Mouse (Mus musculus) brain, adult 2 months (tissue): ENCODE results near the gene Trim30b.
"Not testable (repeated sequence)": the region's sequence is repeated elsewhere in the genome, so short reads cannot be mapped to it uniquely, and the experiment has no call there.

Experiments
- DNase-seq: peaks from one replicate; pipeline ENCODE4 v3.0.0; 2011; ENCODE audit warnings: low read depth, low spot score

Gene Trim30b

DNA sequence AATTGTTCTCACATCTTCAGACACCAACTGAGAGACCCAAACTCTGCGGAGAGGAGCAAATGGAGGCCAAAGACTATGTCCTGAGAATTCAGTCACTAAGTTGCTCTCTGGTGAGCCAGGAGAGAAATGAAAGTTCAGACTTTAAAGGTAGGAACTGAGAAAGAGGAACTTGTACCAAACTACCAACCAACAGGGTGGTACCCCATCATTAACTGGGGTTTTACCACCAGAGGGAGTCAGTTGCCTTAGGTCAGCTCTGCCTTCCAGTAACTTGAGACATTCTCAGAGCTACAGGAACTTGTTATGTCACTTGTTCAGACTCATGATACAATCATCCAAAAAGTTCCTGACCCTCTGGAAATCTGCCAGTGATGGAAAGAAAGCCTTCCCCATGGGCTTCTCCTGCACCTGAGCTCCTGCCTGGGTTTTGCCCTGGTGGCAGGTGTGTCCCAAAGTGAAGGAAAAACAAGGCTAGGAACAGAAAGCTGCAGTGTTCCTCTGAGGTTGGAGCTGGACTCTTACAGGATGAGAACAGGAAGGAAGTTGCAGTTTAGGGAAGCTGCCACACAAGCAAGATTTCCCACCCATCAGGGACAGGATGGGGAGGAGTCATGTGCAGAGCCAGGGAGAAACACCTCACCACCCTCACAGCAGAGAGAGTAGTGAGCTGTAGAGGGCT is at the start of gene Trim30b:
Gene Trim30b, minus strand, starts transcription at position 149 of the 679 bp plus-strand sequence.
- DNase-seq: peak; percentile 21

- DNase-seq: no peak
Measured at GRCm38 (mm10) chr7:104404460-104404950, 34.8 kb upstream of the Trim30b start.

DNA sequence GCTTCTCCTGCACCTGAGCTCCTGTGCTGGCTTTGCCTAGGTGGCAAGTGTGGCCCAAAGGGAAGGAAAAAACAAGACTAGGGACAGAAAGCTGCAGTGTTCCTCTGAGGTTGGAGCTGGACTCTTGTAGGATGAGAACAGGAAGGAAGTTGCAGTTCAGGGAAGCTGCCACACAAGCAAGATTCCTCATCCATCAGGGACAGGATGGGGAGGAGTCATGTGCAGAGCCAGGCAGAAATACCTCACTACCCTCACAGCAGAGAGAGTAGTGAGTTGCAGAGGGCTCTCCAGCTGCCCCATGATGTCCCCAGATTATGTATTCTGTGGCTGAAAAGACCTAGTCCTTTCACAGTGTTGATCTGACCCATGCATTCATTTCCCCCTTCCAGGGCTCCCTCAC is 31.5 kb upstream of the Trim30b start:
- DNase-seq: no peak

GRCm38 (mm10) chr7:104400698-104401097 is 31.0 kb upstream of the Trim30b start, which contains the start of gene Trim30c:
Trim30c (minus strand) TSS chr7:104400837.
- DNase-seq: no peak

DNA sequence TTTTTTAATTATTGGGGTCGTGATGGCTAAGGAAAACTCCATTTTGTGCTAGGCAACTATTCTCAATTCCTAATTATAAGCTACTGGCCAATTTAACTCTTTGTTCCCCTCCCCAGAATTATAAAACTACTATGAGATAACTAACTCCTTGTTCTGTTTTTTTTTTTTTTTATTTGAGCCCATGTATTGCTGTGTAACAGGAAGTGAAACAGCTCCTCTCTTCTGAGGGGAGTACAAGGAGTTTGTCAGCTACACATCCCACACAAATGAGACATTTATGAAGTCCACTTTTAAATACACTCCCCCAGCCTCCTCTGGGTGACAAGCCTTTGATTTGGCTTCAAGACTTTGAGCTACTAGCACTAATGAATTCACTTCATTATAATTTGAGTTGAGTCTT is 28.8 kb upstream of the Trim30b start:
- DNase-seq: no peak

DNA sequence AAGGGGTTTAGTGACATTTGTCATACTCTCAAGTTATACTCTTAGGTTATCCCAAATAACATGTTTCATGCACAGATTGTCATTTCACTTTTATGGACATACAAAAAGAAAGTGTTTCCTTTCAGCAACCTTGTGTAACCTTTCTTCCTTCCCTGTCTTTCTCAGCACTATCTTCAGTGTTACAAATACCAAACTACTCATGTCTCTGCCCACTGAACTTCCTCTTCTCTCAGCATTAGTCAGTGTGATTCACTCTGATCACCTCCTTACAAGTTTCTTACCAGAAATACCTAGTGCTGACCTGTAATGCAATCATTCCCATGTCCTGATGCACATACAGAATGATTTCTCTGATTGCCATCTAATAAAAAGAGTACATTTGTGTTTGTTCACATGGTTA is 3.3 kb downstream of the Trim30b start:
- DNase-seq: no peak

DNA sequence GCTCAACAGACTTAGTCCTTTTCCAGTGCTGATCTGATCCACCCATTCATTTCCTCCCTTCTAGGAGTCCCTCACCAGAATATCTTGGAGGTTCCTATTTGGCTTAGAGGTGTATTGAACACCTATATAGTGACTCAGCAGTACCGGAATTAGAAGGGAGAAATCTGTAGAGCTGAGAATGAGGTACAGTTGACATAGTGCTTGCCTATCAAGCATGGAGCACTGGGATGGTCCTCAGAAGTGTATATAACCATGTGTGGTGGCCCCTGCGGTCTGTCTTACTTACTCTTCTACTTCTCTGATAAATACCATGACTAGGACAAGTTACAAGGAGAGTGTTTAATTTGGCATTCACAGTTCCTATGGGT is 16.1 kb downstream of the Trim30b start:
- DNase-seq: no peak

DNA sequence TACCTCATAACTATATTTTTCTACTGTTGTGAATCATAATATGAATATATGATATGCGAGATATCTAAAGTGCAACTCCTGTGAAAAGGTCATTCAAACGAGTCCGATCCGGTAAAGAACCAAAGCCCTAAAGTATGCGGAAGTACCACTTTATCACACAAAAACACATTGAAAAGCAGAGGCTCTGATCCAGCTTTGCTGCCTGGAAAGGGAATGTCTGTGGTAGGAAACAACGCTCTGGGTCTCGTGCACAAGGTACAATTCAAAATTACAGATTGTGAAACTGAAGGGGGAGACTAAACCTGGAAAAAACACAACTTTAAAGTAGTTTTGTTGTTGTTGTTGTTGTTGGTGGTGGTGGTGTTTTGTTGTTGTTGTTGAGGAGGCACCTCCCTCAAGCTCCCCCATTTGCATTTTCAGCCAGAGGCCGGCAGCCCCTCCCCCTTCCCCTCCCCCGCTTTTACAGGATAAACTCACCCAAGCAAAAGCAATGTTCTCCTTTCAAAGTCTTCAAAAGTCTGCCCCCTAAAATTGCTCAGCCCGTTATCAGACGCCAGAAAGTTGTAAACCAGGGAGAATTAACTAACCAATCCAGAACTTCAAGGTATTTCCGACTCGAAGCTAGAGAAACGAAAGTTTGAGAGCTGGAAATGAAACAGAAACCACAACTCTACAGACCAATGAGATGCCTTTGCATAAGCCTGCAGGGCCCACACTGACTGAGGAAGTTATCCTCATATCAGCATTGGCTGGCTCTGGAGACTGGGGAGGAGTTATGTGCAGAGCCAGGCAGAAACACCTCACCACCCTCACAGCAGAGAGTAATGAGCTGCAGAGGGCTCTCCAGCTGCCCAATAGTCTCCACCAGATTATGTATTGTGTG is 16.7 kb downstream of the Trim30b start, which contains the start of gene Trim12c:
Gene Trim12c, minus strand, starts transcription at position 646 of the 883 bp plus-strand sequence.
- DNase-seq: peak; percentile 35

- not testable (repeated sequence) for DNase-seq
Measured at GRCm38 (mm10) chr7:104348043-104348442, 21.6 kb downstream of the Trim30b start.

- DNase-seq: not testable (repeated sequence)
Measured at GRCm38 (mm10) chr7:104340744-104341143, 28.9 kb downstream of the Trim30b start.

DNA sequence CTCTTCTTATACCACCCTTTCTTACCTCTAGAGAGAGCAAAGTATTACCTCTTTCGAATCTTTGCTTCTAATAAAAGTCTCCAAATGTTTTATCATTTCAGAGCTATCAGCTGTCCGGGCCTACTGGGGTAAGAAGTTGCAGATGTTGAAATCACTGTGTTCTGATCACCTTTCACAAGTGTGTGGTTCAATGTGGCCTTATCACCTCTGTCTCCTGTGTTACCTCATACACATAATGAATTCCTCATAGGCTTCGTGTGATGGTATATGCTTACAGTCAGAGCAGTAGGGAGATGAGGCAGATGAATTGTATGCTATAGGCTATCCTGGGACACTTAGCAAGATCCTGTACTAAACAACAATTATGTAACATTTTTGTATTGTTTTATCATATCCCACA is 34.1 kb downstream of the Trim30b start:
- not testable (repeated sequence) for DNase-seq

- not testable (repeated sequence) for DNase-seq
Measured at GRCm38 (mm10) chr7:104329171-104329570, 40.5 kb downstream of the Trim30b start, which contains the start of gene Trim34b. Trim34b (plus strand) TSS chr7:104329471.

- DNase-seq: no peak
Measured at GRCm38 (mm10) chr7:104322028-104322427, 47.7 kb downstream of the Trim30b start.

DNA sequence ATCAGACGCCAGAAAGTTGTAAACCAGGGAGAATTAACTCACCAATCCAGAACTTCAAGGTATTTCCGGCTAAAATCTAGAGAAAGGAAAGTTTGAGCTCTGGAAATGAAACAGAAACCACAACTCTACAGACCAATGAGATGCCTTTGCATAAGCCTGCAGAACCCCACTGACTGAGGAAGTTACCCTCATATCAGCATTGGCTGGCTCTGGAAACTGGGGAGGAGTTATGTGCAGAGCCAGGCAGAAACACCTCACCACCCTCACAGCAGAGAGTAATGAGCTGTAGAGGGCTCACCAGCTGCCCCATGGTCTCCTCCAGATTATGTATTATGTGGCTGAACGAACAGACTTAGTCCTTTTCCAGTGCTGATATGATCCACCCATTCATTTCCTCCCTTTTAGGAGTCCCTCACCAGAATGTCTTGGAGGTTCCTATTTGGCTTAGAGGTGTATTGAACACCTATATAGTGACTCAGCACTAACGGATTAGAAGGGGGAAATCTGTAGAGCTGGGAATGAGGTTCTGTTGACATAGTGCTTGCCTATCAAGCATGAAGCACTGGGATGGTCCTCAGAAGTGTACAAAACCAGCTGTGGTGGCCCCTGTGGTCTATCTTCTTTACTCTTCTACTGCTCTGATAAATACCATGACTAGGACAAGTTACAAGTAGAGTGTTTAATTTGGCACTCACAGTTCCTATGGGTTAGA is 54.2 kb downstream of the Trim30b start, which contains the start of gene Trim12a:
Gene Trim12a, minus strand, starts transcription at position 98 of the 712 bp plus-strand sequence.
- not testable (repeated sequence) for DNase-seq

- no peak for DNase-seq
Measured at GRCm38 (mm10) chr7:104314796-104315353, 54.8 kb downstream of the Trim30b start.
